Mouse (Mus musculus) bone marrow macrophage, adult 2 months (primary cell): Measurements from ENCODE around the gene Casr.

Experiments used
- CTCF ChIP-seq: IDR thresholded peaks from 2 replicates; pipeline ENCODE4 v1.5.1; 2012; ENCODE audit warnings: low read depth, mild to moderate bottlenecking, low read length, moderate library complexity
- POLR2A ChIP-seq: IDR thresholded peaks from 2 replicates; pipeline ENCODE4 v1.6.1; 2012; ENCODE audit warnings: mild to moderate bottlenecking, low read depth, low read length, borderline replicate concordance

GRCm38 (mm10) chr16:36526596-36527282 lies 35.2 kb downstream of the Casr start:
- no peak for TF ChIP-seq CTCF
- no peak for TF ChIP-seq POLR2A
